Mouse (Mus musculus) liver, adult 2 months (tissue): ENCODE results near the gene Bmp6. TPM values are rescaled to one million over a fixed set of nuclear protein-coding genes. Genes with fewer than 3 reads are reported as not detected.

ENCODE experiments used
- DNase-seq: peaks from one replicate; pipeline ENCODE4 v3.0.0-alpha.2; 2011; ENCODE audit warnings: low read depth, low spot score; ENCODE audit errors: extremely low read depth
- H3K27ac ChIP-seq: fragments of 200-500 bp; replicated peaks from 2 replicates; pipeline ENCODE4 v1.5.1; 2012; ENCODE audit warnings: low read depth, mild to moderate bottlenecking, control low read depth, inconsistent platforms, low read length; ENCODE audit not compliant: insufficient read depth
- H3K27me3 ChIP-seq: fragments of 200-500 bp; 2 replicates; pipeline ENCODE4 v1.6.1; 2012; ENCODE audit warnings: mild to moderate bottlenecking, moderate library complexity, low read length, inconsistent platforms; ENCODE audit not compliant: control insufficient read depth, insufficient read depth
- H3K36me3 ChIP-seq: fragments of 200-500 bp; 2 replicates; pipeline ENCODE4 v1.6.1; 2012; ENCODE audit warnings: low read length, inconsistent platforms; ENCODE audit not compliant: control insufficient read depth, insufficient read depth
- H3K4me1 ChIP-seq: fragments of 200-500 bp; 2 replicates; pipeline ENCODE4 v1.6.1; 2011; ENCODE audit warnings: low read length; ENCODE audit not compliant: control insufficient read depth, insufficient read depth
- H3K4me3 ChIP-seq: fragments of 200-500 bp; 2 replicates; pipeline ENCODE4 v1.5.1; 2011; ENCODE audit warnings: low read depth, mild to moderate bottlenecking, control low read depth, low read length, moderate library complexity; ENCODE audit not compliant: insufficient read depth
- H3K79me2 ChIP-seq: fragments of 200-500 bp; 2 replicates; pipeline ENCODE4 v1.6.1; 2012; ENCODE audit warnings: inconsistent platforms, mild to moderate bottlenecking, low read length, moderate library complexity; ENCODE audit not compliant: control insufficient read depth, insufficient read depth
- H3K9ac ChIP-seq: fragments of 200-500 bp; 2 replicates; pipeline ENCODE4 v1.6.1; 2012; ENCODE audit warnings: low read depth, mild to moderate bottlenecking, control low read depth, inconsistent platforms, low read length
- CTCF ChIP-seq: fragments of 200-500 bp; IDR thresholded peaks from 2 replicates; pipeline ENCODE4 v1.5.1; 2011; ENCODE audit warnings: low read depth, low read length, control low read depth
- POLR2A ChIP-seq: fragments of 200-500 bp; IDR thresholded peaks from 2 replicates; pipeline ENCODE4 v1.6.1; 2011; ENCODE audit warnings: low read length, control low read depth; ENCODE audit not compliant: insufficient read depth; ENCODE audit errors: extremely low read depth
- WGBS: fragments of 180-500 bp; shearing (Covaris S2); methylation state at CpG from one replicate; pipeline ENCODE4 v1.1.7; 2018; 5-methylcytosine and 5-hydroxymethylcytosine counted together
- polyA plus RNA-seq: library from polyadenylated mRNA; depleted of rRNA; stranded (reverse); fragments of >200 nt; gene quantifications from 2 replicates; pipeline ENCODE4 v1.2.3, GENCODE M21; 2012; rRNA removed
- total RNA-seq: library from RNA; depleted of rRNA; stranded (reverse); fragments of >200 nt; gene quantifications from 2 replicates; pipeline ENCODE4 v1.2.3, GENCODE M21; 2014; rRNA removed

The Bmp6 gene
- total and polyA plus RNA-seq, 2 experiments: 2.6 to 2.9 TPM

GRCm38 (mm10) chr13:38546754-38547153 is 201.8 kb downstream of the Bmp6 start:
- 86% methylated on average over 4 of the region's 4 CpGs for WGBS
- no peak for DNase-seq
- no peaks in the 10 kb centered on the region for H3K4me1 ChIP-seq
- H3K4me3 ChIP-seq: no peak overlapping the region
- no peaks in the 10 kb centered on the region for H3K36me3 ChIP-seq
- H3K79me2 ChIP-seq: no peaks in the 10 kb centered on the region
- no peak overlapping the region for H3K9ac ChIP-seq
- H3K27ac ChIP-seq: no peak overlapping the region
- TF ChIP-seq POLR2A (no peak), CTCF (no peak)
- no peaks in the 10 kb centered on the region for H3K27me3 ChIP-seq

- DNase-seq: no peak
- Histone ChIP-seq H3K9ac (no peak overlapping the region), H3K4me3 (no peak overlapping the region), H3K79me2 (no peaks in the 10 kb centered on the region), H3K27me3 (no peaks in the 10 kb centered on the region), H3K4me1 (no peaks in the 10 kb centered on the region), H3K27ac (no peak overlapping the region), H3K36me3 (no peaks in the 10 kb centered on the region)
- TF ChIP-seq POLR2A (no peak), CTCF (no peak)
- WGBS: 88% methylated on average over 5 of the region's 5 CpGs
Measured at GRCm38 (mm10) chr13:38547717-38548116, 202.8 kb downstream of the Bmp6 start.

DNA sequence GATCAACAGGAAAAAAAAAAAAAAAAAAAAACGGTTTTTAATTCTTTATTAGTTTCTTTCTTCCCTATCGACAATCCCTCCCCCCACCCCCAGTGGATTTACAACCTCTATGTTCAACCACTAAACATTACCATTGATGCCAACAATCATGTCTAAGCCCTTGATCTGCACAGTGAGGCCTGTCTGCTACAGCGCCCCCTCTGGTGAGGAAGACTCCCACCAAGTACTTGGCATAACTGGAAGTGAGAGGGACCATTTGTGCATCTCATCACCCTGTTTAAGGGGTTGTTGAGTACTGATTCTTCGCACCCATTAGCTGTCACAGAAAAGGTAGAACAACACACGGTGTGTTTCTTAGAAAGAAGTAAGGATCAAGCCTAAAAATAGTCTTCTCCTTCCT is 203.8 kb downstream of the Bmp6 start:
- no peaks in the 10 kb centered on the region for H3K27me3 ChIP-seq
- no peak for DNase-seq
- 79% methylated on average over 5 of the region's 5 CpGs for WGBS

More for the DNA sequence above, 203.8 kb downstream of the Bmp6 start:
- Histone ChIP-seq H3K4me1 (no peaks in the 10 kb centered on the region), H3K79me2 (no peaks in the 10 kb centered on the region), H3K27ac (no peak overlapping the region), H3K4me3 (no peak overlapping the region), H3K36me3 (no peaks in the 10 kb centered on the region), H3K9ac (no peak overlapping the region)
- no peak for TF ChIP-seq POLR2A
- no peak for TF ChIP-seq CTCF

Other genes starting within 250 kb of the Bmp6 start
- 20.1 and 23.9 TPM in 2 replicates for gene Dsp, start 193.8 kb upstream of the Bmp6 start, total RNA-seq
- gene Dsp, start 193.8 kb upstream of the Bmp6 start, polyA plus RNA-seq: 5.8 and 7.0 TPM in 2 replicates
- gene Snrnp48, start 140.2 kb upstream of the Bmp6 start, total RNA-seq: 17.7 TPM in 2 replicates
- gene Snrnp48, start 140.2 kb upstream of the Bmp6 start, polyA plus RNA-seq: 12.8 and 15.8 TPM in 2 replicates
- 126 and 160 TPM in 2 replicates for gene Txndc5, start 183.7 kb downstream of the Bmp6 start, total RNA-seq
- 97.9 and 104 TPM in 2 replicates for gene Txndc5, start 183.7 kb downstream of the Bmp6 start, polyA plus RNA-seq